Mouse (Mus musculus): ENCODE measurements at regions not wholly inside any gene's neighbourhood (a gene's known extent, or its start where the extent isn't known, plus 50 kb on each side); places are given as distances from the start of the nearest gene placed in this dataset.

GRCm38 (mm10) chr3:13336152-13336551, 1144.3 kb upstream of the Slc7a12 start:
- Histone ChIP-seq H3K4me1 (ENCODE audit: control insufficient read depth, insufficient read depth, low read length) (no peaks in the 10 kb centered on the region), H3K4me3 (replicated peaks; ENCODE audit: insufficient read depth, low read depth, low read length) (no peak overlapping the region), H3K27ac (ENCODE audit: insufficient read depth, low read length) (no peak overlapping the region), H3K27me3 (ENCODE audit: control insufficient read depth, insufficient read depth, low read length) (no peaks in the 10 kb centered on the region)
- TF ChIP-seq CTCF (IDR thresholded peaks at IDR 0.05; ENCODE audit: borderline replicate concordance, insufficient read depth, low read depth, low read length) (no peak), POLR2A (IDR thresholded peaks at IDR 0.05; ENCODE audit: borderline replicate concordance, insufficient read depth, low read length) (no peak)
- DNase-seq: no peak

DNA sequence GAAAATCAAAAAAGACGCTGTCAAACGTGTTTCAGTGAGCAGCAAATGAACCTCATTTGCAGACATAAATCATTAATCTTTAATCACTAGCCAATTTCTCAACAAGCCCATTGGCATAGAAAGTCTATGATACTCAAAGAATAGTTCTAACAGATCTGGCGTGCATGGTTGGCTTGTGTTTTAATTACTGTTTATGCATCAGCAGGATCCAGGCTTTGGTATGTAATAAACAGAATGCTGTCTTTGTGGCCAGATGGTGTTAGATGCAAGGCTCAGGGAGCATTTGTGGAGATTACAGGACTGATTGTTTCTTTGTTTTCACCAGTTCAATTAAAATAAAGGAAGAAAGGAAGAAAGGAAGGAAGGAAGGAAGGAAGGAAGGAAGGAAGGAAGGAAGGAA, 1094.3 kb upstream of the Slc7a12 start:
- peak in 1 of 2 experiments; percentile 4 for DNase-seq
- Histone ChIP-seq H3K4me3 (replicated peaks; ENCODE audit: insufficient read depth, low read depth, low read length) (no peak overlapping the region), H3K27me3 (ENCODE audit: control insufficient read depth, insufficient read depth, low read length) (no peaks in the 10 kb centered on the region), H3K27ac (ENCODE audit: insufficient read depth, low read length) (no peak overlapping the region), H3K4me1 (ENCODE audit: control insufficient read depth, insufficient read depth, low read length) (no peaks in the 10 kb centered on the region)
- TF ChIP-seq CTCF (IDR thresholded peaks at IDR 0.05; ENCODE audit: borderline replicate concordance, insufficient read depth, low read depth, low read length) (0 out of 2 replicates have a peak, but pooled peaks have one; percentile 6), POLR2A (IDR thresholded peaks at IDR 0.05; ENCODE audit: borderline replicate concordance, insufficient read depth, low read length) (no peak)
- WGBS: 40% methylated on average over 3 of the region's 3 CpGs

Measured in cerebellum, adult 2 months (tissue).